Mouse (Mus musculus) limb, embryonic 15.5 days (tissue): ENCODE measurements around the gene Vps11. TPM values are rescaled to one million over a fixed set of nuclear protein-coding genes. Genes with fewer than 3 reads are reported as not detected.
A peak's percentile ranks its signal among the peaks of the same experiment; 100 is the strongest.
"Not testable (repeated sequence)": the region's sequence is repeated elsewhere in the genome, so short reads cannot be mapped to it uniquely, and the experiment has no call there.

Source experiments
- ATAC-seq: fragments of 200-750 bp; cut with Nextera tagmentation; 2 replicates; pipeline ENCODE4 v1.8.0; 2017; ENCODE audit warnings: low read depth, moderate TSS enrichment; ENCODE audit not compliant: insufficient number of reproducible peaks, low FRiP score, low TSS enrichment
- H3K27ac ChIP-seq: fragments of 300-500 bp; sonication (generic); 2 replicates; pipeline ENCODE4 v1.5.1; 2015; ENCODE audit warnings: moderate library complexity, mild to moderate bottlenecking, inconsistent platforms
- H3K27me3 ChIP-seq: fragments of 300-500 bp; sonication (generic); 2 replicates; pipeline ENCODE4 v1.6.1; 2015; ENCODE audit warnings: inconsistent platforms
- H3K36me3 ChIP-seq: fragments of 300-500 bp; sonication (generic); 2 replicates; pipeline ENCODE4 v1.6.1; 2015; ENCODE audit warnings: inconsistent platforms
- H3K4me1 ChIP-seq: fragments of 300-500 bp; sonication (generic); 2 replicates; pipeline ENCODE4 v1.6.1; 2015; ENCODE audit warnings: inconsistent platforms
- H3K4me2 ChIP-seq: fragments of 300-500 bp; sonication (generic); 2 replicates; pipeline ENCODE4 v1.6.1; 2015; ENCODE audit warnings: mild to moderate bottlenecking, inconsistent platforms
- H3K4me3 ChIP-seq: fragments of 300-500 bp; sonication (generic); 2 replicates; pipeline ENCODE4 v1.5.1; 2015; ENCODE audit warnings: mild to moderate bottlenecking, inconsistent platforms
- H3K9ac ChIP-seq: fragments of 300-500 bp; sonication (generic); 2 replicates; pipeline ENCODE4 v1.6.1; 2015; ENCODE audit warnings: inconsistent platforms
- H3K9me3 ChIP-seq: fragments of 300-500 bp; sonication (generic); 2 replicates; pipeline ENCODE4 v1.6.1; 2016; ENCODE audit warnings: inconsistent platforms
- WGBS: fragments of 180-500 bp; shearing (Covaris S2); methylation state at CpG from one replicate; pipeline ENCODE4 v1.1.7; 2015; 5-methylcytosine and 5-hydroxymethylcytosine counted together
- polyA plus RNA-seq: library from polyadenylated mRNA; unstranded; fragments of >200 nt; fragmentation: Nextera tagmentation; extraction: Ambion mirVana; gene quantifications from 2 replicates; pipeline ENCODE4 v1.2.1, GENCODE M21; 2015

Gene Vps11
- polyA plus RNA-seq, 1 experiment from 2014 or later: 30.7 TPM

GRCm38 (mm10) chr9:44342173-44342572, 19.3 kb downstream of the Vps11 start:
- ATAC-seq: no peak
- H3K9me3 ChIP-seq: no peaks in the 10 kb centered on the region
- 70% methylated on average over 3 of the region's 3 CpGs for WGBS
- peaks cover 38% of the 10 kb centered on the region for H3K36me3 ChIP-seq
- peaks cover 22% of the 10 kb centered on the region for H3K4me1 ChIP-seq
- no peak overlapping the region for H3K9ac ChIP-seq
- H3K27me3 ChIP-seq: no peaks in the 10 kb centered on the region
- no peak overlapping the region for H3K27ac ChIP-seq
- no peak overlapping the region for H3K4me3 ChIP-seq
- no peak overlapping the region for H3K4me2 ChIP-seq

- Histone ChIP-seq H3K27ac (no peak overlapping the region), H3K4me3 (no peak overlapping the region), H3K36me3 (peaks cover 36% of the 10 kb centered on the region), H3K27me3 (no peaks in the 10 kb centered on the region), H3K4me1 (peaks cover 29% of the 10 kb centered on the region), H3K4me2 (no peak overlapping the region), H3K9me3 (no peaks in the 10 kb centered on the region), H3K9ac (no peak overlapping the region)
- ATAC-seq: no peak
- WGBS: 90% methylated on average over 5 of the region's 5 CpGs
Observed at GRCm38 (mm10) chr9:44341487-44341886, 20.0 kb downstream of the Vps11 start.

- H3K4me1 ChIP-seq: peaks cover 29% of the 10 kb centered on the region
- ATAC-seq: no peak
- WGBS: 75% methylated on average over 5 of the region's 5 CpGs
- H3K9me3 ChIP-seq: no peaks in the 10 kb centered on the region
- peaks cover 38% of the 10 kb centered on the region for H3K36me3 ChIP-seq
- no peak overlapping the region for H3K9ac ChIP-seq
- no peak overlapping the region for H3K4me2 ChIP-seq
- H3K27me3 ChIP-seq: no peaks in the 10 kb centered on the region
- no peak overlapping the region for H3K27ac ChIP-seq
- no peak overlapping the region for H3K4me3 ChIP-seq
Observed at GRCm38 (mm10) chr9:44338574-44338973, 22.9 kb downstream of the Vps11 start.

- Histone ChIP-seq H3K4me3 (peak overlapping the region; percentile 76), H3K27ac (peak overlapping the region; percentile 35; the same call in 1 of the 2 replicates), H3K27me3 (no peaks in the 10 kb centered on the region), H3K36me3 (peaks cover 48% of the 10 kb centered on the region), H3K4me1 (peaks cover 21% of the 10 kb centered on the region), H3K9me3 (no peaks in the 10 kb centered on the region), H3K4me2 (0 out of 2 replicates have a peak overlapping the region, but pooled peaks have one; percentile 73), H3K9ac (no peak overlapping the region)
- 68% methylated on average over 9 of the region's 9 CpGs for WGBS
- ATAC-seq: no peak
Observed at GRCm38 (mm10) chr9:44337436-44338169, 23.9 kb downstream of the Vps11 start.

- no peaks in the 10 kb centered on the region for H3K9me3 ChIP-seq
- 0 out of 2 replicates have a peak overlapping the region, but pooled peaks have one; percentile 35 for H3K27ac ChIP-seq
Observed at GRCm38 (mm10) chr9:44336964-44337363, 24.5 kb downstream of the Vps11 start.

GRCm38 (mm10) chr9:44336513-44336912, 25.0 kb downstream of the Vps11 start:
- ATAC-seq, H3K27ac ChIP-seq, H3K27me3 ChIP-seq: not testable (repeated sequence)

More at GRCm38 (mm10) chr9:44336964-44337363, 24.5 kb downstream of the Vps11 start:
- Histone ChIP-seq H3K36me3 (peaks cover 50% of the 10 kb centered on the region), H3K4me3 (peak overlapping the region; percentile 76), H3K9ac (peak overlapping the region; percentile 4; the same call in 1 of the 2 replicates), H3K4me1 (peaks cover 15% of the 10 kb centered on the region), H3K27me3 (no peaks in the 10 kb centered on the region), H3K4me2 (peak overlapping the region; percentile 73)
- no peak for ATAC-seq
- 70% methylated on average over 3 of the region's 3 CpGs for WGBS

GRCm38 (mm10) chr9:44336093-44336406, 25.4 kb downstream of the Vps11 start:
- Histone ChIP-seq H3K4me2 (peak overlapping the region; percentile 73), H3K36me3 (peaks cover 51% of the 10 kb centered on the region), H3K4me3 (peak overlapping the region; percentile 76), H3K9me3 (no peaks in the 10 kb centered on the region), H3K27me3 (no peaks in the 10 kb centered on the region), H3K27ac (peak overlapping the region; percentile 97; the same call in 1 of the 2 replicates), H3K9ac (peak overlapping the region; percentile 98; the same call in 1 of the 2 replicates), H3K4me1 (peaks cover 15% of the 10 kb centered on the region)
- 0% methylated on average over 5 of the region's 5 CpGs for WGBS
- no peak for ATAC-seq

More at GRCm38 (mm10) chr9:44336513-44336912, 25.0 kb downstream of the Vps11 start:
- H3K4me2 ChIP-seq: peak overlapping the region; percentile 73
- not testable (repeated sequence) for H3K9me3 ChIP-seq
- H3K9ac ChIP-seq: peak overlapping the region; percentile 4; the same call in 1 of the 2 replicates
- H3K4me1 ChIP-seq: peaks cover 15% of the 10 kb centered on the region
- peak overlapping the region; percentile 76 for H3K4me3 ChIP-seq
- peaks cover 50% of the 10 kb centered on the region for H3K36me3 ChIP-seq
- 33% methylated on average over 4 of the region's 4 CpGs for WGBS

GRCm38 (mm10) chr9:44335331-44336092, 26.0 kb downstream of the Vps11 start:
- Histone ChIP-seq H3K4me1 (peaks cover 15% of the 10 kb centered on the region), H3K4me2 (peak overlapping the region; percentile 73), H3K36me3 (peaks cover 53% of the 10 kb centered on the region), H3K9ac (peak overlapping the region; percentile 98), H3K4me3 (peak overlapping the region; percentile 76), H3K9me3 (no peaks in the 10 kb centered on the region), H3K27me3 (no peaks in the 10 kb centered on the region), H3K27ac (peak overlapping the region; percentile 97)
- under 1% methylated on average over 50 of the region's 50 CpGs for whole genome bisulfite sequencing
- ATAC-seq: peak; percentile 0; the same call in 1 of the 2 replicates

GRCm38 (mm10) chr9:44334396-44335330, 26.8 kb downstream of the Vps11 start, which contains the start of gene H2afx:
H2afx (plus strand) TSS chr9:44334694.
- Histone ChIP-seq H3K4me1 (peaks cover 15% of the 10 kb centered on the region), H3K4me3 (peak within 1 kb of the TSS; percentile 76), H3K36me3 (peaks cover 60% of the 10 kb centered on the region), H3K27me3 (no peaks in the 10 kb centered on the region), H3K9ac (peak within 1 kb of the TSS; percentile 98), H3K27ac (peak within 1 kb of the TSS; percentile 97), H3K4me2 (peak within 1 kb of the TSS; percentile 73), H3K9me3 (no peaks in the 10 kb centered on the region)
- WGBS: under 1% methylated on average over 91 of the region's 91 CpGs
- peak; percentile 95 for ATAC-seq

GRCm38 (mm10) chr9:44332918-44333638, 28.4 kb downstream of the Vps11 start:
- peaks cover 60% of the 10 kb centered on the region for H3K36me3 ChIP-seq
- H3K9ac ChIP-seq: no peak overlapping the region
- no peaks in the 10 kb centered on the region for H3K27me3 ChIP-seq
- 95% methylated on average over 13 of the region's 13 CpGs for WGBS
- no peak for ATAC-seq
- peaks cover 15% of the 10 kb centered on the region for H3K4me1 ChIP-seq
- H3K27ac ChIP-seq: no peak overlapping the region
- no peak overlapping the region for H3K4me3 ChIP-seq
- no peaks in the 10 kb centered on the region for H3K9me3 ChIP-seq
- no peak overlapping the region for H3K4me2 ChIP-seq

- H3K4me1 ChIP-seq: peaks cover 10% of the 10 kb centered on the region
- no peak overlapping the region for H3K4me2 ChIP-seq
- no peaks in the 10 kb centered on the region for H3K9me3 ChIP-seq
- 85% methylated on average over 6 of the region's 6 CpGs for WGBS
- no peak overlapping the region for H3K4me3 ChIP-seq
- peaks cover 49% of the 10 kb centered on the region for H3K36me3 ChIP-seq
- H3K27me3 ChIP-seq: no peaks in the 10 kb centered on the region
- no peak overlapping the region for H3K27ac ChIP-seq
- ATAC-seq: no peak
- H3K9ac ChIP-seq: no peak overlapping the region
Observed at GRCm38 (mm10) chr9:44330736-44331135, 30.7 kb downstream of the Vps11 start.
